Mouse (Mus musculus): ENCODE data around the gene Cdc5l. TPM values are rescaled to one million over a fixed set of nuclear protein-coding genes. Genes with fewer than 3 reads are reported as not detected.

Gene Cdc5l
- polyA plus RNA-seq (2014; fragmentation: Nextera tagmentation; extraction: Ambion mirVana) = 66.6 and 72.3 TPM in 2 replicates

DNA sequence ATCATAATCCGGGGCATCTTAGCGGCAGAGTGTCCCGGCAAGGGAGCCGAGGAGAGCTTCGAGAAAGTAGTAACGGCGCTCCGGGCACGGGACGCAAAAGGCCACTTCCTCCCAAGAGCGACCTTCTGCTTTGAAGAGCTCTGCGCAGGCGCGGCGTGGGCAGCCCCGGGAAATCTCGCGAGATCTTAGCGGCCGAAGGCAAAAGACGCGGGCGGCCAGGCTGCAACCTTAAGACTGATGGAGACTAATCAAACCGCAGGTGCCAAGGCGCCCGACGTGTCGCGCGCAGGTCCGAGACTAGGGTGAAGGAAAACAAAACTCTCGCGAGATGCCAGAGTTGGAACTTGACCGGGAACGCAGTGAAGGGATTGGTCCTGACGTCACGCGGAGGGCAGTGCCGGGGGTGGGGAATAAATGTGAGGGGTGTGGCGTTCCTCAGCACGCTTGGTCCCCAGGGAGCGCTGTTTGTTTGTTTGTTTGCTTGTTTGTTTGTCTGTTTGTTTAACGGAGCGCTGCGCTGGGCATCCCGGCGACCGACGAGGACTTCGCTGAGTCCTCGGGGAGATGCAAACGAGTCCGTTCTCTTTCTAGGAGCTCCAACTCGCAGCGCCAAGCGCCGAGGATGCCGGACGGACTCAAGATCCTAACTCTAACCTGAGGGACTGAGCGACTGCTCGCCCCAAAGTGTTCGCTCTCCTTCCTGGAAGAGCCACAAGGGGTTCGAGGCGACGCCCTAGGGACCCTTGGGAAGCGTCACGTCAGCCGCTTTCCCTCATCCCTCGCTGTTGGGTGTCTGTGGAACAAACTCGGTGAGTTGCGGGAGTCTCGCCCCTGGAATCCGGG, at the start of gene Cdc5l:
Gene Cdc5l (minus strand): TSS at position 319 of the 843 bp plus-strand sequence.
- ATAC-seq (ENCODE audit: insufficient number of reproducible peaks, insufficient read depth, low FRiP score, low read depth) = peak; percentile 97
- WGBS = under 1% methylated on average over 73 of the region's 73 CpGs
- no peaks in the 10 kb centered on the region for H3K9me3 ChIP-seq (ENCODE audit: control insufficient read depth, low read depth, low read length)
- peaks cover 4% of the 10 kb centered on the region; the same call in 1 of the 2 replicates for H3K36me3 ChIP-seq (ENCODE audit: control insufficient read depth, insufficient read depth, low read length)
- H3K27ac ChIP-seq (ENCODE audit: low read length) = peak within 1 kb of the TSS; percentile 96
- H3K4me1 ChIP-seq (ENCODE audit: control insufficient read depth, insufficient read depth, low read length) = peaks cover 12% of the 10 kb centered on the region
- no peaks in the 10 kb centered on the region for H3K27me3 ChIP-seq (ENCODE audit: control insufficient read depth, insufficient read depth, low read length)
- peak within 1 kb of the TSS; percentile 64 for H3K4me2 ChIP-seq (replicated peaks; ENCODE audit: low read depth, low read length)
- H3K4me3 ChIP-seq (ENCODE audit: low read depth, low read length) = peak within 1 kb of the TSS; percentile 93
- H3K9ac ChIP-seq (replicated peaks; ENCODE audit: low read depth, low read length) = peak within 1 kb of the TSS; percentile 85

DNA sequence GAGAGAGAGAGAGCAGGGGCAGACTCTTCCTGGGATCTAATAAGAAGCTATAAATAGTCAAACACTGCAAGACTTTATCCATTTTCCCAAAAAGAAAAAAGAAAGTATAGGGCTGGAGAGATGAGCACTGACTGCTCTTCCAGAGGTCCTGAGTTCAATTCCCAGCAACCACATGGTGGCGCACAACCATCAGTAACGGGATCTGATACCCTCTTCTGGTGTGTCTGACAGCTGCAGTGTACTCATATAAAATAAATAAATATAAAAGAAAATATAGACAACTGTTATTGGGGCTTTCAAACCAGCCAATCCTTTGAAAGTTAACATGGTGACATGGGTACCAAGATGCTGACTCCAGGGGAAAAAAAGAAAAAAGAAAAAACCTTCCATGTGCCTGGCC, 46.9 kb upstream of the Cdc5l start:
- WGBS = 25% methylated on average over 2 of the region's 2 CpGs
- no peak for ATAC-seq (ENCODE audit: insufficient number of reproducible peaks, insufficient read depth, low FRiP score, low read depth)

DNA sequence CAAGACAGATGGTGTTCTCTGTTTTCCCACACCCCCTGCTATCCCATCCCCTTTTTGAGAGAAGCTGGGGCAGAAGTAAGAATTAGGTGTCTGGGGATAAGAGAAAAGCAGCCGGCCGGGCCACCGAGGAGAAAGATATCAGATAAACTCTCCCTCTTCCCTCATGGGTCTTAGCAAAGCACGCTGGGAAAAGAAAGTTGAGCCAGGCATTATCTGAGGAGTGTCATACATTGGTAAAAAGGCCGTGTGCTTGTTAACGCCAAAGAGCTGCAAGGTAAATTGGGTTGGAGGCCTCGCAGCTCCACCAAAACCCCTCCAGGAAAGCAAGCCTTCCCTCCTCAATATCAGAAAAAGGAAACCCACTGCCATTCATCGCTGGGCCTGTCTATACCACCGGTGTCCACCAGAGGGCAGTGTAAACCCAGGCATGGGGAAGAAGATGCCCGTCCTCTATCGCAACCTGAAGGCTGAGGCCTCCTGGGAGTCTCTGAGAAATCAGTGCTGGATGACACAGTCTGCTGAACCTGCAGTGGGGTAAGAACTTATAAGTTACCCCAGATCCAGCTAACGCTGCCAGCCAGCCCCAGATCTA, 44.8 kb upstream of the Cdc5l start:
- H3K4me1 ChIP-seq (ENCODE audit: control insufficient read depth, insufficient read depth, low read length) = no peaks in the 10 kb centered on the region
- H3K27me3 ChIP-seq (ENCODE audit: control insufficient read depth, insufficient read depth, low read length) = no peaks in the 10 kb centered on the region
- H3K4me2 ChIP-seq (replicated peaks; ENCODE audit: low read depth, low read length) = no peak overlapping the region
- 13% methylated on average over 12 of the region's 12 CpGs for WGBS
- H3K27ac ChIP-seq (ENCODE audit: low read length) = no peak overlapping the region
- H3K4me3 ChIP-seq (ENCODE audit: low read depth, low read length) = no peak overlapping the region
- no peak overlapping the region for H3K9ac ChIP-seq (replicated peaks; ENCODE audit: low read depth, low read length)
- H3K9me3 ChIP-seq (ENCODE audit: control insufficient read depth, low read depth, low read length) = no peaks in the 10 kb centered on the region
- 0 out of 2 replicates have a peak, but pooled peaks have one; percentile 39 for ATAC-seq (ENCODE audit: insufficient number of reproducible peaks, insufficient read depth, low FRiP score, low read depth)
- no peaks in the 10 kb centered on the region for H3K36me3 ChIP-seq (ENCODE audit: control insufficient read depth, insufficient read depth, low read length)

More for the DNA sequence above, 46.9 kb upstream of the Cdc5l start:
- Histone ChIP-seq H3K9me3 (ENCODE audit: control insufficient read depth, low read depth, low read length) (no peaks in the 10 kb centered on the region), H3K9ac (replicated peaks; ENCODE audit: low read depth, low read length) (no peak overlapping the region), H3K36me3 (ENCODE audit: control insufficient read depth, insufficient read depth, low read length) (no peaks in the 10 kb centered on the region), H3K4me1 (ENCODE audit: control insufficient read depth, insufficient read depth, low read length) (no peaks in the 10 kb centered on the region), H3K27me3 (ENCODE audit: control insufficient read depth, insufficient read depth, low read length) (no peaks in the 10 kb centered on the region), H3K4me3 (ENCODE audit: low read depth, low read length) (no peak overlapping the region), H3K27ac (ENCODE audit: low read length) (no peak overlapping the region), H3K4me2 (replicated peaks; ENCODE audit: low read depth, low read length) (no peak overlapping the region)

DNA sequence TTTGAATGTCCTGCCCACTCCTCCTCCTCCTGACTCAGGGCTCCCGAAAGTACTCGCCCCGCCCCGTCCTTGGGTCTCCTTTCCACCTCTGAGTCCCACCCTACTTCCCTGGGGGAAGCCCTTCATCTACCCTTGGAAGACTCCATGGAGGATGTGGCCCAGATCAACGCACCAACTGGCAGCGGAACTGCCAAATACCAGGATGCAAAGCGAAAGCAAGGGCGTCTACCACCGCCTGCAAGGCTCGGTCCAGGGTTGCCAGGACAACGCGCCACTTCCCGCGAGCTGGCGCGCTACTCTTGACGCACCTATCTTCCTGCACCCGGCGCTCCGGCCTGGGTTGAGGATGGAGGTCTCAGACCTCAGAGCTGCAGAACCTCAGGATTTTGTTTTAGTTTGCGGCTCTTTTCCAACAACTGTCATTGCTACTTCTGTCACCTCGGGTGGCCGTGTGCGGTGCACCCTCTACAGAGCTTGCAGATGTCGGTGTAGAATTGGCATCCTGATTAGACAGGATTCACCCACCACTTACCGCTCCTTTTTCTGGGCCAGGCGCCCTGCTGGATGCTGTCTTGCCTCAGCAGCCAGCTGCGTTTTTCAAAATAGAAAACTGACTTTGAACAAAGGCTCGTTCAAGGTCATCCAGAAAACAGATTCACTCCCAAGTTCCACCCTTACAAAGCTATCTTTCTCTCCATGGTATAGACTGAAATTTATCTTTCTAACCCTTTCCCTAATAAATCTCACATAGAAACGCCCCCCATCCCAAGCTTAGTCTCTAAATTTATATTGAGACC, 41.3 kb upstream of the Cdc5l start, which contains the start of gene Spats1:
Gene Spats1 (minus strand): TSS at position 747 of the 797 bp plus-strand sequence.
- Histone ChIP-seq H3K4me1 (ENCODE audit: control insufficient read depth, insufficient read depth, low read length) (no peaks in the 10 kb centered on the region), H3K36me3 (ENCODE audit: control insufficient read depth, insufficient read depth, low read length) (no peaks in the 10 kb centered on the region), H3K4me3 (ENCODE audit: low read depth, low read length) (peak within 1 kb of the TSS; percentile 21), H3K9ac (replicated peaks; ENCODE audit: low read depth, low read length) (no peak within 1 kb of the TSS), H3K4me2 (replicated peaks; ENCODE audit: low read depth, low read length) (peak within 1 kb of the TSS; percentile 40), H3K9me3 (ENCODE audit: control insufficient read depth, low read depth, low read length) (no peaks in the 10 kb centered on the region), H3K27ac (ENCODE audit: low read length) (no peak within 1 kb of the TSS), H3K27me3 (ENCODE audit: control insufficient read depth, insufficient read depth, low read length) (no peaks in the 10 kb centered on the region)
- peak; percentile 66; the same call in 1 of the 2 replicates for ATAC-seq (ENCODE audit: insufficient number of reproducible peaks, insufficient read depth, low FRiP score, low read depth)
- WGBS = 7% methylated on average over 30 of the region's 30 CpGs

DNA sequence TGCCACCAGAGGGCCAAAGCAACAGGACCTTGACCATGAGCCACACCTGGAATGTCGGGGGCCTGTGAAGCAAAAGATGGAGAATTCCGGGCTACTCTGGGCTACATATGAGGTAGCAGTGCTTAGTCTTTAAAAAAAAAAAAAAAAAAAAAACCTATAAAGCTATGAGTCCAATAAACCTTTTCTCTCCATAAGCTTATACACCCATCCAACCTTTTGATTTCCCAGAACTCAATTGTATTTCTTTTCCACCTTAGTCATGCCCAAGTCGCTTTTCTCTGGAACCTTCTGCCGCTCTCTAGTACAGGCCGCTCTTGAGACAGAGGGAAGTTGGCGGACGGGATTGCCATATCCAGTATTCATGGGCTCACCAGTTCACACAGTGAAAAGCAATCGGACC, 40.6 kb upstream of the Cdc5l start:
- Histone ChIP-seq H3K36me3 (ENCODE audit: control insufficient read depth, insufficient read depth, low read length) (no peaks in the 10 kb centered on the region), H3K9ac (replicated peaks; ENCODE audit: low read depth, low read length) (no peak overlapping the region), H3K4me2 (replicated peaks; ENCODE audit: low read depth, low read length) (peak overlapping the region; percentile 40), H3K4me3 (ENCODE audit: low read depth, low read length) (peak overlapping the region; percentile 21; the same call in 1 of the 2 replicates), H3K9me3 (ENCODE audit: control insufficient read depth, low read depth, low read length) (no peaks in the 10 kb centered on the region), H3K27ac (ENCODE audit: low read length) (no peak overlapping the region), H3K4me1 (ENCODE audit: control insufficient read depth, insufficient read depth, low read length) (no peaks in the 10 kb centered on the region), H3K27me3 (ENCODE audit: control insufficient read depth, insufficient read depth, low read length) (no peaks in the 10 kb centered on the region)
- no peak for ATAC-seq (ENCODE audit: insufficient number of reproducible peaks, insufficient read depth, low FRiP score, low read depth)
- 64% methylated on average over 8 of the region's 8 CpGs for WGBS

DNA sequence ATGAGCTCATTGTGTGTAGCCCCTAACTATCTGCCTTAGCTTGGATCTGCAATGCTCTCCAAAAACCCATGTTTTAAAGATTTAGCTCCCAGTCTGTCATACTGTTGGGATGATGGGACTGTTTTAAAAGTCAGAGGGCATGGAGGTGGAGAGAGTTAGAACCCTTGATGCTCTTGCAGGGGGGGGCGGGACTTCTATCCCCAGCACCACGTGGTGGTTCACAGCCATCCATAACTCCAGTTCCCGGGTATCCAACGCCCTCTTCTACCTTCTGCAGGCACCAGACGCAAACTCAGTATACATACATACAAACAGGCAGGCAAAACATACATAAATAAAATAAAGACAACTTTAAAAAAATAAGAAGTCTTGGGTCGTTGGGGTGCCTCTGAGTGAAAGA, 40.1 kb upstream of the Cdc5l start:
- no peaks in the 10 kb centered on the region for H3K4me1 ChIP-seq (ENCODE audit: control insufficient read depth, insufficient read depth, low read length)
- no peak overlapping the region for H3K4me2 ChIP-seq (replicated peaks; ENCODE audit: low read depth, low read length)
- H3K27me3 ChIP-seq (ENCODE audit: control insufficient read depth, insufficient read depth, low read length) = no peaks in the 10 kb centered on the region
- no peak overlapping the region for H3K9ac ChIP-seq (replicated peaks; ENCODE audit: low read depth, low read length)
- H3K4me3 ChIP-seq (ENCODE audit: low read depth, low read length) = no peak overlapping the region
- no peak overlapping the region for H3K27ac ChIP-seq (ENCODE audit: low read length)
- H3K36me3 ChIP-seq (ENCODE audit: control insufficient read depth, insufficient read depth, low read length) = no peaks in the 10 kb centered on the region
- 73% methylated on average over 6 of the region's 6 CpGs for WGBS
- H3K9me3 ChIP-seq (ENCODE audit: control insufficient read depth, low read depth, low read length) = no peaks in the 10 kb centered on the region
- no peak for ATAC-seq (ENCODE audit: insufficient number of reproducible peaks, insufficient read depth, low FRiP score, low read depth)

DNA sequence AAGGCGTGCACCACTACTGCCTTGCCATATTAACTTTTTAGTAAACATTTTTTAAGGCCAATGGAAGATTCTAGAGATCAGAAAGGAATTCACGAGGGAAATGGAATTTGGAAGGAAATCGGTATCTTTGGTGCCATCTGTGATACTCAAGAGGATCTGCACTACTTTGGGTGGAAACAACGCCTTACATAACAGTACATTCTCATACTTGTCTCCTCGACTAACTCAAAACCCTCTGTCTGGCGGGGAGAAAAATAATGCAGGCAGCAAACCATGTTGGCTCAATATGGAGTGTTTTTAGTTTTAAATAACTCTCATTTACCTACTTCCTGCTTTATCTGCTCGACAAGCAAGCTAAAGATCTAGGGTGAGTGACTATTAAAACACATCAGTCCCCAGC, 37.2 kb upstream of the Cdc5l start:
- no peaks in the 10 kb centered on the region for H3K4me1 ChIP-seq (ENCODE audit: control insufficient read depth, insufficient read depth, low read length)
- H3K9ac ChIP-seq (replicated peaks; ENCODE audit: low read depth, low read length) = no peak overlapping the region
- no peak overlapping the region for H3K27ac ChIP-seq (ENCODE audit: low read length)
- 79% methylated on average over 7 of the region's 7 CpGs for WGBS
- H3K27me3 ChIP-seq (ENCODE audit: control insufficient read depth, insufficient read depth, low read length) = no peaks in the 10 kb centered on the region
- no peak for ATAC-seq (ENCODE audit: insufficient number of reproducible peaks, insufficient read depth, low FRiP score, low read depth)
- no peaks in the 10 kb centered on the region for H3K36me3 ChIP-seq (ENCODE audit: control insufficient read depth, insufficient read depth, low read length)
- no peaks in the 10 kb centered on the region for H3K9me3 ChIP-seq (ENCODE audit: control insufficient read depth, low read depth, low read length)
- H3K4me2 ChIP-seq (replicated peaks; ENCODE audit: low read depth, low read length) = no peak overlapping the region
- no peak overlapping the region for H3K4me3 ChIP-seq (ENCODE audit: low read depth, low read length)

DNA sequence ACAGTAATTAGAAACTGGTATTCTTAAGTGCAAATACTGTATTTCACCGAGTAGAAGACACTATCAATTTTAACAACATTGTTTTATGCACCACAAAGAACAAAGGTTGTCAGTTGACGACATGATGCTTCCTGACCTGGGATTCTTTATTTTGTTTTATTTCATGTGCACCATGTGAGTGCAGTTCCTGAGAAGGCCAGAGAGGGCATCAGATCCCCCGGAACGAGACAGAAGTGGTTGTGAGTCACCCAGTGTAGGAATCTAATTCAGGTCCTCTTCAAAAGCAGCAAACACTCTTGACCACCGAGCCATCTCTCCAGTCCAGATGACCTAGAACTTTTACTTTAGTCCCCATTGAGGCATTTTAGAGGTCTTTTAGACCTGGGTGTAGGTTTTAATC, 34.8 kb upstream of the Cdc5l start:
- no peak overlapping the region for H3K9ac ChIP-seq (replicated peaks; ENCODE audit: low read depth, low read length)
- no peaks in the 10 kb centered on the region for H3K4me1 ChIP-seq (ENCODE audit: control insufficient read depth, insufficient read depth, low read length)
- no peaks in the 10 kb centered on the region for H3K36me3 ChIP-seq (ENCODE audit: control insufficient read depth, insufficient read depth, low read length)
- H3K4me3 ChIP-seq (ENCODE audit: low read depth, low read length) = no peak overlapping the region
- H3K4me2 ChIP-seq (replicated peaks; ENCODE audit: low read depth, low read length) = no peak overlapping the region
- H3K9me3 ChIP-seq (ENCODE audit: control insufficient read depth, low read depth, low read length) = no peaks in the 10 kb centered on the region
- ATAC-seq (ENCODE audit: insufficient number of reproducible peaks, insufficient read depth, low FRiP score, low read depth) = no peak
- H3K27me3 ChIP-seq (ENCODE audit: control insufficient read depth, insufficient read depth, low read length) = no peaks in the 10 kb centered on the region
- WGBS = 83% methylated on average over 5 of the region's 5 CpGs
- no peak overlapping the region for H3K27ac ChIP-seq (ENCODE audit: low read length)
